Mouse (Mus musculus) stomach, embryonic 14.5 days (tissue): ENCODE data around the gene Iqsec1. TPM values are rescaled to one million over a fixed set of nuclear protein-coding genes. Genes with fewer than 3 reads are reported as not detected.
A peak's percentile ranks its signal among the peaks of the same experiment; 100 is the strongest.

Source experiments
- ATAC-seq: fragments of 200-750 bp; cut with Nextera tagmentation; 2 replicates; pipeline ENCODE4 v1.8.0; 2017; ENCODE audit warnings: low read depth, moderate TSS enrichment; ENCODE audit not compliant: insufficient number of reproducible peaks, insufficient read depth, low FRiP score
- H3K27ac ChIP-seq: fragments of 300-500 bp; sonication (generic); 2 replicates; pipeline ENCODE4 v1.5.1; 2014; ENCODE audit warnings: mild to moderate bottlenecking, low read length, moderate library complexity, mixed read lengths
- H3K27me3 ChIP-seq: fragments of 300-500 bp; sonication (generic); 2 replicates; pipeline ENCODE4 v1.6.1; 2014; ENCODE audit warnings: low read length, control low read depth, mixed read lengths; ENCODE audit not compliant: control insufficient read depth, insufficient read depth
- H3K36me3 ChIP-seq: fragments of 300-500 bp; sonication (generic); 2 replicates; pipeline ENCODE4 v1.6.1; 2014; ENCODE audit warnings: mild to moderate bottlenecking, control low read depth, low read length, moderate library complexity, mixed read lengths; ENCODE audit not compliant: control insufficient read depth, insufficient read depth
- H3K4me1 ChIP-seq: fragments of 300-500 bp; sonication (generic); 2 replicates; pipeline ENCODE4 v1.6.1; 2014; ENCODE audit warnings: low read length, control low read depth, mixed read lengths; ENCODE audit not compliant: control insufficient read depth, insufficient read depth
- H3K4me2 ChIP-seq: fragments of 300-500 bp; sonication (generic); replicated peaks from 2 replicates; pipeline ENCODE4 v1.6.1; 2014; ENCODE audit warnings: low read depth, low read length, control low read depth
- H3K4me3 ChIP-seq: fragments of 300-500 bp; sonication (generic); 2 replicates; pipeline ENCODE4 v1.5.1; 2014; ENCODE audit warnings: low read depth, low read length, control low read depth
- H3K9ac ChIP-seq: fragments of 300-500 bp; sonication (generic); replicated peaks from 2 replicates; pipeline ENCODE4 v1.6.1; 2014; ENCODE audit warnings: low read depth, mild to moderate bottlenecking, control low read depth, low read length, moderate library complexity, mixed read lengths
- H3K9me3 ChIP-seq: fragments of 300-500 bp; sonication (generic); 2 replicates; pipeline ENCODE4 v1.6.1; 2016; ENCODE audit warnings: low read depth, low read length, control low read depth; ENCODE audit not compliant: control insufficient read depth
- WGBS: fragments of 180-500 bp; shearing (Covaris S2); extraction: QIAGEN DNeasy Blood & Tissue Kit; methylation state at CpG from one replicate; pipeline ENCODE4 v1.1.7; 2014; 5-methylcytosine and 5-hydroxymethylcytosine counted together
- polyA plus RNA-seq: library from polyadenylated mRNA; unstranded; fragments of >200 nt; fragmentation: Nextera tagmentation; extraction: Ambion mirVana; gene quantifications from 2 replicates; pipeline ENCODE4 v1.2.1, GENCODE M21; 2014

The Iqsec1 gene
- polyA plus RNA-seq, 1 experiment from 2014 or later: 16.0 TPM

DNA sequence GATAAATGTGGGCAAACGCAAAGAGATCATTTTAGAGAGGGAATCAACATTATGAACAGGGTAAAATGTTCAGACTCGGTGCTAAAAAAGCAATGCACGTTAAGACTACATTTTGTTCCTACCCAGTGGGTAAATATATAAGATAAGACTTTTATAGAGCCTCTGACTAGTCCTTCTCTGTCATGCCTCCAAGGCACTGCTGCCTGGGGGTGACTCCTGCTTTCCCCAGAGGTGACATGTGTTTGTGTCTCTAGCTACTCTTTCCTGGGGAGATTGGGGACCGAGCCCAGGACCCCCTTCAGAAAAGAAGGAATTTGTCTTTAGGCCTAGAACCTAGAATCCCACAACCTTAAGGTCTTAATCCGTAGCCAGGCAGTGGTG is 365.0 kb downstream of the Iqsec1 start:
- H3K9ac ChIP-seq: no peak overlapping the region
- no peak overlapping the region for H3K4me2 ChIP-seq
- no peaks in the 10 kb centered on the region for H3K27me3 ChIP-seq
- H3K36me3 ChIP-seq: no peaks in the 10 kb centered on the region
- peak overlapping the region; percentile 30; the same call in 1 of the 2 replicates for H3K27ac ChIP-seq
- peaks cover 14% of the 10 kb centered on the region; the same call in 1 of the 2 replicates for H3K4me1 ChIP-seq
- H3K4me3 ChIP-seq: no peak overlapping the region
- no peaks in the 10 kb centered on the region for H3K9me3 ChIP-seq
- ATAC-seq: no peak
- 66% methylated on average over 5 of the region's 5 CpGs for WGBS

DNA sequence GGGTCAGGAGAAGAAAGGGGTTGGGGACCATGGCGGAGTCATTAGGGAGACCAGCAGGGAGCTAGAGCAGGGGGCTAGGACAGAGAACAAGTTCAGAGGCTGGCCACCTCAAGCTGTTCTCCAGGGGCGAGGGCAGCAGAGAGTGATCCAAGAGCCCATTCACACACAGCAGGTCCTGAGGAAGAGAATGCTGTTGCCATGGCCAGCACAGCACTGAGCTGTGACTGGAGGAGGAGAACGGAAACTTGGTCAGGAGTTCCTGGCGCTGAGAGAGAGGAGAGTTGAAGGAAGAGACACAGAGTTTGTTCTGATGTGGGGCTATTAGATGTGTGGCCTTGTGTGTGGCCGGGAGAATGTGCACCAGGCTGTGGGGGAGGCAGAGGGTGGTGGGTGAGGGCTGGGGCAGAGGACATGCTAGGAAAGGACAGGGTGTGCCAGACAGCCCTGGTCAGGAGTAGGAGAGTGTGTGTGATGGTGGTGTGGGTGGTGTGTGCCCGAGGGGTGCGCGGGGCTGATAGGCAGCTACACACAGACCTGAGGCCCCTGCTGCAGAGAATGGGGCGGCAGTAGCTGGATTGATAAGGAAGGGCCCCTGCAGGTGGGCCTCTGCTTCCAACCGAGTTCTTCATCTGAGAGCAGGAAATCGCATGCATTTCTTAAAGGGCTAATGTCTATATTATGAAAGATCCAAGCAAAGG is 365.6 kb downstream of the Iqsec1 start:
- Histone ChIP-seq H3K36me3 (no peaks in the 10 kb centered on the region), H3K27ac (peak overlapping the region; percentile 40; the same call in 1 of the 2 replicates), H3K4me3 (no peak overlapping the region), H3K27me3 (no peaks in the 10 kb centered on the region), H3K4me2 (no peak overlapping the region), H3K9me3 (no peaks in the 10 kb centered on the region), H3K4me1 (peaks cover 14% of the 10 kb centered on the region; the same call in 1 of the 2 replicates), H3K9ac (no peak overlapping the region)
- WGBS: 47% methylated on average over 11 of the region's 11 CpGs
- ATAC-seq: peak; percentile 88

DNA sequence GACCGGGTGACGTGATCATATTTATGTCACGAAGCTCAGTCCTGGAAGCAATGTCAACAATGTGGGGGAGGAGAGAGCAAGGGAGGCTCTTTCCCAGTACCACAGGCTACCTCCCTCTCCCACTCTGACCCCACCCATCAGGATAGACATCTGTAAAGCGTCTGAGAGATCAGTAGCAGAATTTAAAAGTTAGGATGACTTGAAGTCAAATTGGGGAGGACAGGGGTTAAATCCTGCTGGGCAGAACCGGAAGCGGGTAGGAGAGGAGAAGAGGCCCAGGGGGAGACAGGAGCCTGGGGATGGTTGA is 366.9 kb downstream of the Iqsec1 start:
- Histone ChIP-seq H3K4me2 (no peak overlapping the region), H3K27ac (no peak overlapping the region), H3K4me3 (no peak overlapping the region), H3K27me3 (no peaks in the 10 kb centered on the region), H3K4me1 (peaks cover 14% of the 10 kb centered on the region; the same call in 1 of the 2 replicates), H3K9ac (no peak overlapping the region), H3K36me3 (no peaks in the 10 kb centered on the region), H3K9me3 (no peaks in the 10 kb centered on the region)
- 44% methylated on average over 6 of the region's 6 CpGs for WGBS
- no peak for ATAC-seq

DNA sequence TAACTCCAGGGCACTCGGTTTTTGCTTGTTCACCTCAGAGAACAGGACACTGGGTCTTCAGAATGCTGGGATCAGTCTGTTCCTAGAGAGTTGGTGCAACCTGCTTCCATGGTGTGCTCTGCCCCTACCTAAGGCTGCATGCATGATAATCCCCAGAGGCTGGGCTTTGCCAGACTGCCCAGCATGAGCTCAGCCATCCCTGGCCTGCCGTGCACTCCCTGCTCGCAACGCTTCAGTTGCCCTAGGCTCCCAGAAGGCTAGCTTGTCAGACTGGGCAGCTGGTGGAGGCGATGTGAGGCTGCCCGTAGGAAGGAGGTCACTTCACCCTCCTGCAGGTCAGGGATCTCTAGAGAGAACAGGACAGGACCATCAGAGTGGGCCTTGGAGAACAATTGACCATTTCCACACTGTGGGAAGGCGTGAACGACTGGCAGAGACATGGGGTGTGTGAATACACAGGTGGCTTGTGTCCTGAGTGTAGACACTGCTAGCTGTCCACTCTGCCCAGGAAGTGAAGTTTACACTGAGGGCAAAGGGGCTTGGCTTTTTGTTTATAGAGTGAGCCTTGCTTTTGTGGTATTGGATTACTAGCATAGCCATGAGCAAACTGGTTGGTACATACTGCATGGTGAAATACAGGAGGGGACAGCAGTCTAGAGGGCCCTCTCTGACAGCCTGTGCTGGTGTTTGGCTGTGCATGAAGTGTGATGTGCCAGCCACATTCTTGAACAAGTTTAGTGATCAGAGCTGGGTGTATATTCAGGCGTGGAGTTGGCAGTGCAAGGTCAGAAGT is 367.5 kb downstream of the Iqsec1 start:
- H3K9ac ChIP-seq: no peak overlapping the region
- no peaks in the 10 kb centered on the region for H3K9me3 ChIP-seq
- H3K4me2 ChIP-seq: no peak overlapping the region
- H3K36me3 ChIP-seq: no peaks in the 10 kb centered on the region
- H3K4me1 ChIP-seq: peaks cover 14% of the 10 kb centered on the region; the same call in 1 of the 2 replicates
- no peak overlapping the region for H3K27ac ChIP-seq
- no peaks in the 10 kb centered on the region for H3K27me3 ChIP-seq
- 46% methylated on average over 9 of the region's 9 CpGs for whole genome bisulfite sequencing
- ATAC-seq: no peak
- H3K4me3 ChIP-seq: no peak overlapping the region

DNA sequence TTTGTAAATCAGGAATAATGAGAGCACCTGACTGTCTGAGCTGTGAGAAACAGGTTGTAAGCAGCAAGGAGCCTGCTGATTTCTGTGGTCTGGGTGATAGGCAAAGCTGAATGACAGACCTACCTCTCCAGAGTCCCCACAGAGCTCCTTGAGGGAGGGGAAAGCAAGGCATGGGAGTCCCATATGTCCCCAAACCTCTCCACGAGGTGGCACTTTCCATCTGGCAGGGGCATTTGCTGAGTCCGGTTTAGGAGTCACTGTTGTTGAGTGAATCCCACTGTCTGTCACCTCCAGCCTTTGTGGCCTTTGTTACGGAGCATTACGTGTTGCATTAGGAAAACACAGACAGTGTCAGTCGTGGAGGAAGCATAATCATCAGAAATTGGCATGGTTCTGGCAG is 368.5 kb downstream of the Iqsec1 start:
- Histone ChIP-seq H3K4me2 (no peak overlapping the region), H3K4me1 (peaks cover 14% of the 10 kb centered on the region; the same call in 1 of the 2 replicates), H3K9me3 (no peaks in the 10 kb centered on the region), H3K27me3 (no peaks in the 10 kb centered on the region), H3K9ac (no peak overlapping the region), H3K36me3 (no peaks in the 10 kb centered on the region), H3K4me3 (no peak overlapping the region), H3K27ac (no peak overlapping the region)
- no peak for ATAC-seq
- WGBS: 77% methylated on average over 5 of the region's 5 CpGs

DNA sequence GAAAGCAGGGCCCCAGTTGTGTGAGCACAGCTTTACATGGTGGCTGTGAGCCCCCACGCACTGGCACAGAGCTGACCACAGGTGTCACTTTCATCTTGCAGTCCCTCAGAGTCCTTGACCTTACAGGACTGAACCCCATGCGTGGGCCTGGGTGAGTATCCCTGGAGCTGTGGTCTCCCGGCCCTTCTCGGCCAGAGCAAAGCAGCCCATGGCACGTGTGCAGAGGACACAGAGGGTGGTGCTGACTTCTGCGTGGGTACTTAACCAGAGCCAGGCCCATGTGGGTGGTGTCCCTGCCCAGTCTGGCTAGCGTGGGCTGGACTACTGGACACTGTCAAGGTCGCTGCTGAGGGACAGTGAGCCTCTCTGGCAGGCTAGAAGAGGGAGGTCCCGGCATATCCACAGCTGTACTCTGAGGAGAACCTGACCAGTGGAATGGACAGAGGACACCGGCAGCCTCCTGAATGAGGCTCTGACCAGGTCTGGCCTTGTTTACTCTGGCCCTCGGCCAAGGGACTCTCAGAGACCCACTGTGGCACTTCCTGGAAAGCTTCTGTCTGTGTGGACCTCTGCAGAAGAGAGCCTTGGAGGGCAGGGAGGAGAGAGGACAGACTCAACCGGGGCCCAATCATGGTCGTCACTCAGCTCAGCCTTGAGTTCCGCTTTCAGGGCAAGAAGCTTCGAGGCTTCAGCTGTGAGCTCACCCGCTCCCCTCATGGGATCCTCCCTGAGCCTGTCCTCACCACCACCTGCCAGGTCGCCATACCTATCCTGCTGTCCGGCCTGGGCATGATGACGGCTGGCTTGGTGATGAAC is 369.5 kb downstream of the Iqsec1 start:
- H3K4me2 ChIP-seq: no peak overlapping the region
- H3K4me3 ChIP-seq: no peak overlapping the region
- H3K4me1 ChIP-seq: peaks cover 13% of the 10 kb centered on the region; the same call in 1 of the 2 replicates
- no peak overlapping the region for H3K27ac ChIP-seq
- WGBS: 69% methylated on average over 19 of the region's 19 CpGs
- no peaks in the 10 kb centered on the region for H3K9me3 ChIP-seq
- no peak overlapping the region for H3K9ac ChIP-seq
- H3K27me3 ChIP-seq: no peaks in the 10 kb centered on the region
- ATAC-seq: 0 out of 2 replicates have a peak, but pooled peaks have one; percentile 16
- H3K36me3 ChIP-seq: no peaks in the 10 kb centered on the region

DNA sequence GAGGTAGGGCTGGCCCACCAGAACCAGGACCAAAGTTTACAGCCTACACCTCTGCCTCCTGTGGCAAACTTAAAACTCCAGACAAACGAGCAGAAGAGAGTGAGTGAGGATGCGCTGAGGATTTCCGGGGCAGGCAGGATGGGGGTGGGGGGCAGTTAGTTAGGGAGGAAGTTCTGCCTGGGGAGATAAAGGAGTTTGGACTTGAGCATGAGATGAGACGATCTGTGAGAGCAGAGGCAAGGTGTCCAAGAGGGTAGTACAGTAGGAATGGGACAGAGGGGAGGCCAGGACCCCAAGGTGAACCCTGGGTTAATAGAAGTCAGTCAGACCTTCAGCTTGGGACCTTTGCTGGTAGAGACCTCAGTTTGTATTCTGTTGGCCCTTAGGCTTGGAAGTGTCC is 370.2 kb downstream of the Iqsec1 start:
- peaks cover 11% of the 10 kb centered on the region; the same call in 1 of the 2 replicates for H3K4me1 ChIP-seq
- H3K4me3 ChIP-seq: no peak overlapping the region
- no peak overlapping the region for H3K4me2 ChIP-seq
- no peak overlapping the region for H3K9ac ChIP-seq
- no peaks in the 10 kb centered on the region for H3K27me3 ChIP-seq
- H3K36me3 ChIP-seq: no peaks in the 10 kb centered on the region
- no peak for ATAC-seq
- WGBS: 64% methylated on average over 4 of the region's 4 CpGs
- H3K27ac ChIP-seq: no peak overlapping the region
- no peaks in the 10 kb centered on the region for H3K9me3 ChIP-seq

DNA sequence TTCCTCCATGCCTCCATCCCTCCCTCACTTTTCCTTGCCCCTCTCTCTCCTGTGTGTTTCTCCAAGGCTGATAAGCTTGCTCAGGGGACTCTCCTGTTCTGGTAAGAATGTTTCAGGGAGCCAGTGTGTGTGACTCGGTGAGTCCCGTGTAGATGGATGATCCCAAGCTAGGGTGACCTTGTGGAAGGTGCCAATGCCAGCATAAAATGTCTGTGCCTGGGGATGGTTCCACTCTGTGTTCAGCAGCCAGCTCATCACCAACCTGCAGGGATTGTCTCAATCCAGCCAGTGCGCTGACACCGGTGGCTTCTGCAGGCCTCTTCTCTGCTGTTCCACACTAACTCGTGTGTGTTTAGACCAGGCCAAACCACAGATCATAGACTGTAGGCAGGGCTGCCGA is 372.0 kb downstream of the Iqsec1 start:
- no peak overlapping the region for H3K27ac ChIP-seq
- no peaks in the 10 kb centered on the region for H3K27me3 ChIP-seq
- no peak overlapping the region for H3K4me3 ChIP-seq
- H3K9ac ChIP-seq: no peak overlapping the region
- 75% methylated on average over 6 of the region's 6 CpGs for WGBS
- H3K36me3 ChIP-seq: no peaks in the 10 kb centered on the region
- H3K4me2 ChIP-seq: no peak overlapping the region
- peaks cover 5% of the 10 kb centered on the region; the same call in 1 of the 2 replicates for H3K4me1 ChIP-seq
- ATAC-seq: no peak
- no peaks in the 10 kb centered on the region for H3K9me3 ChIP-seq
